Mouse (Mus musculus): ENCODE measurements at regions not wholly inside any gene's neighbourhood (a gene's known extent, or its start where the extent isn't known, plus 50 kb on each side); places are given as distances from the start of the nearest gene placed in this dataset.

DNA sequence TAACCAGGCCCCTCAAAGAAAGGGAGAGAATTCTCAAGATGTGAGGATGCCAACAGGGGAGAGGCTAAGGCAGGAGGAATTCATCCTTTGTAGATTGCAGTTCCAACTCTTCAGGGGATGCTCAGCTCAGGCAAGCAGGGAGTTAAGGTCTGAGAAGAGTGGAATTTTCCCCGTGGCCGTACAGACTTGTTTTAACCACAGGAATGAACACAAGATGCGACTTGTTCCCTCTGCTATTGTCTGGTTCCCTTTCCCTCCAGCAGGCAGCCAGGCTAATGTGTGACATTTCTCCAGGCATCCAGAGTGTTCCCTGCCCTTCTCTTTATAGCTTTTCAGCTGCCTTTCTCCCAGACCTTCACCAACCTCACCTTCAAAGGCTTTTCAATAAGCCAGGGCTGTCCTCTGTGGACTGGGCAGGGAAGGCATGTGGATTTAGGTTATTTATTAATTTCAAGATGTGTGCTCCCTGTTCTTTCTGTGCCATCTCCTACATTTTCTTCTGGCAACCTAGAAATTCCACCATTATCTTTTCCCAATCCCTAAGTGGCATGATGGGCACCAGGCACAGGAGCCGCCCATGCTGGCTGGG, 198.6 kb upstream of the Camk1g start:
- no peaks in the 10 kb centered on the region for H3K27me3 ChIP-seq (ENCODE audit: control insufficient read depth, insufficient read depth, insufficient read length)
- H3K36me3 ChIP-seq (ENCODE audit: control insufficient read depth, insufficient read depth): no peaks in the 10 kb centered on the region
- H3K79me2 ChIP-seq (ENCODE audit: control insufficient read depth, insufficient read depth): no peaks in the 10 kb centered on the region
- H3K4me2 ChIP-seq (ENCODE audit: low read depth): peak overlapping the region; percentile 14
- H3K4me3 ChIP-seq: no peak overlapping the region
- TF ChIP-seq CEBPB (IDR thresholded peaks at IDR 0.05; ENCODE audit: insufficient read depth, poor library complexity, severe bottlenecking): no peak
- H3ac ChIP-seq (ENCODE audit: control insufficient read depth, insufficient read length): no peak overlapping the region

DNA sequence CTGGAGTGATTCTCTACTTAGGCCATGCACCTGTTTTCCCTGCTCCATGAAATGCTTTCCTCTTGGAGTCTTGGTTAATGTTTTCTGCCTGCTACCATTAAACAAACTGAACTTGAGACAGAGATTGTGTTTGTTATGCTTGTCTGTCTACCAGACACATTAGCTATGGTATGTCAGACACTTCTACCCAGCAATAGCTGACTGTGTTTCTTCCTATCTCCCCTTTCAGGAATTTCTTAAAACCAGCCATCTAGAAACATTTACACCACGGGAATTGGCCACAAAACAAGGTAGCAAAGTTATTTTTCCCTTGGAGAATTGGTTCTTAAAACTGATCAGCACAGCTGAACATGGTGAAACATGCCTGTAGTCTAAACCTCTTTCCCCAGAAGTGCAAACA, 197.1 kb upstream of the Camk1g start:
- TF ChIP-seq SRF (IDR thresholded peaks at IDR 0.05; ENCODE audit: control insufficient read depth, insufficient read length, low read depth) (no peak), POLR2AphosphoS2 (IDR thresholded peaks at IDR 0.05; ENCODE audit: insufficient read length, low read depth) (no peak), MAX (IDR thresholded peaks at IDR 0.05; ENCODE audit: low read depth) (no peak), MYOD1 (IDR thresholded peaks at IDR 0.05; ENCODE audit: control insufficient read depth in 1 of 3, insufficient read length in 2 of 3, low read depth in 2 of 3) (no peak), MYOG (IDR thresholded peaks at IDR 0.05; ENCODE audit: control insufficient read depth in 1 of 3, insufficient read depth in 1 of 3, insufficient read length in 2 of 3, low read depth in 2 of 3) (no peak), TCF12 (IDR thresholded peaks at IDR 0.05; ENCODE audit: insufficient read depth, poor library complexity, severe bottlenecking) (no peak)
- Histone ChIP-seq H3K36me3 (ENCODE audit: control insufficient read depth, insufficient read depth) (no peaks in the 10 kb centered on the region), H3K27me3 (ENCODE audit: control insufficient read depth, insufficient read depth, insufficient read length) (no peaks in the 10 kb centered on the region), H3ac (ENCODE audit: control insufficient read depth, insufficient read length) (no peak overlapping the region), H3K4me2 (ENCODE audit: low read depth) (no peak overlapping the region), H3K4me3 (no peak overlapping the region), H3K79me2 (ENCODE audit: control insufficient read depth, insufficient read depth) (no peaks in the 10 kb centered on the region)

DNA sequence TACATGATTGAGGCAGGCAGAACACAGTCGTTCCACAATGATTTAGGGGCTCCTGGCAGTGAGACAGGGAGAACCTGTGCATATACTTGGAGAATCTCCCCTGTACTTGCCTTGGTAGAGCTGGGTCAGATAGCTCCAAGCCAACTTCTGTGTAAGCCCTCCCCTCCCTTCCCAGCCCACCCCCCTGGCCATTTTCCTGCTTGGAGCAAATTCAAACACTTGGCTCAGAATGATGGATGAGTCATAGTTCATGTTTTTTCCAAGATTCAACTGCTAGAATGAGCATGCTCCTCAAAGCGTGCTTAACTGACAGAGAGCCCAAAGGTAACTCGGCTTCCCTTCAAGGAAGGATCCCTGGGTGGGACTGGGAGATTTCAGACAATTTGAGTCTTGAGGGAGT, 194.1 kb upstream of the Camk1g start:
- Histone ChIP-seq H3K27me3 (ENCODE audit: control insufficient read depth, insufficient read depth, insufficient read length) (no peaks in the 10 kb centered on the region), H3ac (ENCODE audit: control insufficient read depth, insufficient read length) (no peak overlapping the region), H3K4me2 (ENCODE audit: low read depth) (no peak overlapping the region), H3K79me2 (ENCODE audit: control insufficient read depth, insufficient read depth) (no peaks in the 10 kb centered on the region), H3K4me3 (no peak overlapping the region), H3K36me3 (ENCODE audit: control insufficient read depth, insufficient read depth) (no peaks in the 10 kb centered on the region)
- TF ChIP-seq USF1 (IDR thresholded peaks at IDR 0.05; ENCODE audit: low read depth): no peak
- no peak for TF ChIP-seq SRF (IDR thresholded peaks at IDR 0.05; ENCODE audit: control insufficient read depth, insufficient read length, low read depth)
- TF ChIP-seq POLR2A (IDR thresholded peaks at IDR 0.05; ENCODE audit: insufficient read length, low read depth): no peak
- TF ChIP-seq REST (IDR thresholded peaks at IDR 0.05; ENCODE audit: insufficient read depth, insufficient read length): no peak
- TF ChIP-seq MYOD1 (IDR thresholded peaks at IDR 0.05; ENCODE audit: control insufficient read depth in 1 of 3, insufficient read length in 2 of 3, low read depth in 2 of 3): no peak
- TF ChIP-seq TCF3 (IDR thresholded peaks at IDR 0.05; ENCODE audit: insufficient read length, low read depth): no peak
- TF ChIP-seq E2F4 (IDR thresholded peaks at IDR 0.05; ENCODE audit: insufficient read depth): no peak
- TF ChIP-seq MYOG (IDR thresholded peaks at IDR 0.05; ENCODE audit: control insufficient read depth in 1 of 3, insufficient read depth in 1 of 3, insufficient read length in 2 of 3, low read depth in 2 of 3): no peak
- TF ChIP-seq CEBPB (IDR thresholded peaks at IDR 0.05; ENCODE audit: insufficient read depth, poor library complexity, severe bottlenecking): no peak
- no peak for TF ChIP-seq MAX (IDR thresholded peaks at IDR 0.05; ENCODE audit: low read depth)

DNA sequence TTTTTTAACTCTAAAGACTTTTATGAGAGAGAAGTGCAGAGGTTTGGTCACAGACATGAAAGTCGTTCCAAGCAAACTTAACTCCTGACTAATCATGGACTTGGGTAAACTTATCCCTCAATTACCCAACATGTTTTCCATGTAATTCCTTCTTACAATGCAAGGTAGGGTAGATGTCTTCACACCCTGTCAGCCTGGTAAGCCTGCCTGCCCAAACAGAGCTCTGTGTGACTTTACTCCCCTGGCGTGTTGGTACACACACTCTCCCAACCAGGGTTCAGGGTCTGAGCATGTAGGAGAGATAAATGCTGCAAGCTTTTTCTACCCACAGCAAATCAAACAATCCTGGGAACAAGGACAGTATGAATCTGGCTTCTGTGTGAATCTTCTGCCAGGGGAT, 192.1 kb upstream of the Camk1g start:
- H3K4me3 ChIP-seq: no peak overlapping the region
- H3K27me3 ChIP-seq (ENCODE audit: control insufficient read depth, insufficient read depth, insufficient read length): no peaks in the 10 kb centered on the region
- H3ac ChIP-seq (ENCODE audit: control insufficient read depth, insufficient read length): no peak overlapping the region
- H3K79me2 ChIP-seq (ENCODE audit: control insufficient read depth, insufficient read depth): no peaks in the 10 kb centered on the region
- no peak for TF ChIP-seq MAX (IDR thresholded peaks at IDR 0.05; ENCODE audit: low read depth)
- no peaks in the 10 kb centered on the region for H3K36me3 ChIP-seq (ENCODE audit: control insufficient read depth, insufficient read depth)
- no peak overlapping the region for H3K4me2 ChIP-seq (ENCODE audit: low read depth)

DNA sequence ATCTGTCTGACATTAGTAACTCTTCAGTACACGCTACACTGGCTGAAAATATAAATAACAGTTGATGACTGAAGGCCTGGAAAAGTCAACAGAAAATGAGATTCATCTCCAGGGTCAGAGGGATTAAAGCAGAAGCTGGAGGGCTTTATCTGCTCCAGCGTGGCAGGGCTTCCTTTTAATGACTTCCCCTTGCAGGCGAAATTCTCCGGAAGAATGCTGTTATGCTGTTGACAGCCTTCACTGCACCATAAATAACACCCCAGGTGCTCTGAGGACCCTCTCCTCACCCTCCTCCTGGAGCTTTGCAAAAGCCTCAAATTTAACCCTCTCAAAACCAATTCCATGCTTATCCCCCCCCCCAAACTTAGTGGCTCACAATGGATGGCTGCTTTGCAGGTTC, 188.0 kb upstream of the Camk1g start:
- Histone ChIP-seq H3K4me3 (no peak overlapping the region), H3K79me2 (ENCODE audit: control insufficient read depth, insufficient read depth) (no peaks in the 10 kb centered on the region), H3K4me2 (ENCODE audit: low read depth) (no peak overlapping the region), H3ac (ENCODE audit: control insufficient read depth, insufficient read length) (no peak overlapping the region), H3K27me3 (ENCODE audit: control insufficient read depth, insufficient read depth, insufficient read length) (no peaks in the 10 kb centered on the region), H3K36me3 (ENCODE audit: control insufficient read depth, insufficient read depth) (no peaks in the 10 kb centered on the region)
- no peak for TF ChIP-seq POLR2AphosphoS2 (IDR thresholded peaks at IDR 0.05; ENCODE audit: insufficient read length, low read depth)
- no peak for TF ChIP-seq SRF (IDR thresholded peaks at IDR 0.05; ENCODE audit: control insufficient read depth, insufficient read length, low read depth)

DNA sequence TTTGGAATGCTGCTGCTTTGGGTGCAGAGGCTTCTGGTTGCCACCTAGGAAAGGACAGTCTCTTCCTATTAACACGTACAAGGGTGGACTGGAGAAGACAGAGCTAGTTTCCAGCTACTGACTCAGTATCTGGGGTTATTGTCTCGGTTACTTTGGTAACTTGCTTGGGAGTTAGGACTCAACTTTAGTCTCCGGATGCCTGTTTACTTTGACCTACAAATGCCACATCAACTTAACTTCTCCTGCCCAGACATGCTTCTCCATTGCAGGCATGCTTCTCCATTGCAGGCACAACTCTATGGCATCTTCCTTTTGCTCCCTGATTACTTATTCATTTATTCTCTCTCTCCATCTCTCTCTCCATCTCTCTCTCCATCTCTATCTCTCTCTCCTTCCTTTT, 184.6 kb upstream of the Camk1g start:
- no peak for TF ChIP-seq POLR2A (IDR thresholded peaks at IDR 0.05; ENCODE audit: insufficient read length, low read depth)
- no peak for TF ChIP-seq TCF3 (IDR thresholded peaks at IDR 0.05; ENCODE audit: insufficient read length, low read depth)
- no peak for TF ChIP-seq E2F4 (IDR thresholded peaks at IDR 0.05; ENCODE audit: insufficient read depth)
- Histone ChIP-seq H3K27me3 (ENCODE audit: control insufficient read depth, insufficient read depth, insufficient read length) (no peaks in the 10 kb centered on the region), H3ac (ENCODE audit: control insufficient read depth, insufficient read length) (no peak overlapping the region), H3K4me3 (no peak overlapping the region), H3K79me2 (ENCODE audit: control insufficient read depth, insufficient read depth) (no peaks in the 10 kb centered on the region), H3K4me2 (ENCODE audit: low read depth) (no peak overlapping the region), H3K36me3 (ENCODE audit: control insufficient read depth, insufficient read depth) (no peaks in the 10 kb centered on the region)

Measured in myocyte (in vitro differentiated cells).